Mouse (Mus musculus) ES-E14 (cell line): Measurements from ENCODE around the gene Ogg1.

ENCODE experiments used
- CHD2 ChIP-seq: IDR thresholded peaks from 2 replicates; pipeline ENCODE4 v1.6.1; 2014; ENCODE audit warnings: mild to moderate bottlenecking, low read depth, low read length, inconsistent platforms
- HCFC1 ChIP-seq: IDR thresholded peaks from 2 replicates; pipeline ENCODE4 v1.6.1; 2012; ENCODE audit warnings: low read length, inconsistent platforms, borderline replicate concordance; ENCODE audit not compliant: insufficient read depth
- MAFK ChIP-seq: IDR thresholded peaks from 2 replicates; pipeline ENCODE4 v1.6.1; 2014; ENCODE audit warnings: mild to moderate bottlenecking, low read depth, low read length, inconsistent platforms; ENCODE audit not compliant: insufficient read depth
- ZC3H11A ChIP-seq: IDR thresholded peaks from 2 replicates; pipeline ENCODE4 v1.6.1; 2012; ENCODE audit warnings: low read depth, mild to moderate bottlenecking, inconsistent platforms, low read length, borderline replicate concordance
- ZNF384 ChIP-seq: IDR thresholded peaks from 2 replicates; pipeline ENCODE4 v1.6.1; 2012; ENCODE audit warnings: low read depth, low read length, inconsistent platforms

DNA sequence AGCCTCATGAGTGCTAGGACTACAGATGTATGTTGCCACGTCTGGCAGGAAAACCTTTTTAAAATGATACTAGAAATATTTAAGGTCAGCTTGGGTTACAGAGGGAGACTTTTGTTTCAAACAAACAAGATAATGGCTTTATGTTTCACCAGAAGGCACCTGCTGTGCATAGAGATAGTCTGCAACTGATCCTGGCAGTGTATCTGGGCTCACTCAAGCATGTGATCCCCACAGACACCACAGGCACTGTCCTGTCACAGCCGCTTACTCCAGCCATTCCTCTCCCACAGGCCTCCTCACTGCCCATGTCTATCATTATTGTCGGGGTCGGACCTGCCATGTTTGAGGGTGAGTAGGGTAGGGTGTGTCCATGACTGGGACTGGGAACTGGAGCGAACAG lies 25.4 kb upstream of the Ogg1 start:
- TF ChIP-seq CHD2 (no peak), ZNF384 (no peak), ZC3H11A (no peak), HCFC1 (no peak), MAFK (no peak)
